Mouse (Mus musculus): Measurements from ENCODE around the gene Dpy30. TPM values are rescaled to one million over a fixed set of nuclear protein-coding genes. Genes with fewer than 3 reads are reported as not detected.

Dpy30 gene
- polyA plus RNA-seq, 1 experiment: 41.8 TPM

GRCm38 (mm10) chr17:74285730-74286129 is 38.0 kb downstream of the Dpy30 start:
- no peak for DNase-seq
- Histone ChIP-seq H3K27me3 (ENCODE audit: control insufficient read depth, insufficient read depth, low read length) (no peaks in the 10 kb centered on the region), H3K4me1 (replicated peaks; ENCODE audit: control insufficient read depth, insufficient read depth, low read length) (peaks cover 5% of the 10 kb centered on the region; the same call in 1 of the 2 replicates), H3K4me3 (ENCODE audit: control insufficient read depth, insufficient read depth, low read length) (no peak overlapping the region), H3K27ac (ENCODE audit: control insufficient read depth, insufficient read depth, low read length) (no peak overlapping the region), H3K36me3 (ENCODE audit: control insufficient read depth, insufficient read depth, low read length) (no peaks in the 10 kb centered on the region)
- TF ChIP-seq CTCF (IDR thresholded peaks at IDR 0.05; ENCODE audit: borderline replicate concordance, control insufficient read depth, extremely low read depth, insufficient read depth, low read length, poor library complexity): no peak
- TF ChIP-seq POLR2A (IDR thresholded peaks at IDR 0.05; ENCODE audit: control insufficient read depth, extremely low read depth, insufficient read depth, low read length, poor library complexity): no peak
- 92% methylated on average over 2 of the region's 2 CpGs for WGBS

- no peak for TF ChIP-seq CTCF (IDR thresholded peaks at IDR 0.05; ENCODE audit: borderline replicate concordance, control insufficient read depth, extremely low read depth, insufficient read depth, low read length, poor library complexity)
- no peak for TF ChIP-seq POLR2A (IDR thresholded peaks at IDR 0.05; ENCODE audit: control insufficient read depth, extremely low read depth, insufficient read depth, low read length, poor library complexity)
- Histone ChIP-seq H3K4me3 (ENCODE audit: control insufficient read depth, insufficient read depth, low read length) (no peak overlapping the region), H3K27ac (ENCODE audit: control insufficient read depth, insufficient read depth, low read length) (no peak overlapping the region), H3K27me3 (ENCODE audit: control insufficient read depth, insufficient read depth, low read length) (no peaks in the 10 kb centered on the region), H3K36me3 (ENCODE audit: control insufficient read depth, insufficient read depth, low read length) (no peaks in the 10 kb centered on the region), H3K4me1 (replicated peaks; ENCODE audit: control insufficient read depth, insufficient read depth, low read length) (0 out of 2 replicates have a peak, but pooled peaks cover 2% of the 10 kb centered on the region)
- no peak for DNase-seq
- WGBS: 96% methylated on average over 2 of the region's 2 CpGs
Observed at GRCm38 (mm10) chr17:74284397-74285115, 39.2 kb downstream of the Dpy30 start.

- H3K4me3 ChIP-seq (ENCODE audit: control insufficient read depth, insufficient read depth, low read length): no peak overlapping the region
- H3K4me1 ChIP-seq (replicated peaks; ENCODE audit: control insufficient read depth, insufficient read depth, low read length): 0 out of 2 replicates have a peak, but pooled peaks cover 2% of the 10 kb centered on the region
- no peaks in the 10 kb centered on the region for H3K36me3 ChIP-seq (ENCODE audit: control insufficient read depth, insufficient read depth, low read length)
- TF ChIP-seq POLR2A (IDR thresholded peaks at IDR 0.05; ENCODE audit: control insufficient read depth, extremely low read depth, insufficient read depth, low read length, poor library complexity) (no peak), CTCF (IDR thresholded peaks at IDR 0.05; ENCODE audit: borderline replicate concordance, control insufficient read depth, extremely low read depth, insufficient read depth, low read length, poor library complexity) (no peak)
- H3K27ac ChIP-seq (ENCODE audit: control insufficient read depth, insufficient read depth, low read length): no peak overlapping the region
- WGBS: 61% methylated on average over 3 of the region's 3 CpGs
- H3K27me3 ChIP-seq (ENCODE audit: control insufficient read depth, insufficient read depth, low read length): no peaks in the 10 kb centered on the region
- no peak for DNase-seq
Observed at GRCm38 (mm10) chr17:74282024-74282423, 41.7 kb downstream of the Dpy30 start.

- no peaks in the 10 kb centered on the region for H3K27me3 ChIP-seq (ENCODE audit: control insufficient read depth, insufficient read depth, low read length)
- H3K4me3 ChIP-seq (ENCODE audit: control insufficient read depth, insufficient read depth, low read length): no peak overlapping the region
- H3K4me1 ChIP-seq (replicated peaks; ENCODE audit: control insufficient read depth, insufficient read depth, low read length): no peaks in the 10 kb centered on the region
- DNase-seq: no peak
- no peak for TF ChIP-seq POLR2A (IDR thresholded peaks at IDR 0.05; ENCODE audit: control insufficient read depth, extremely low read depth, insufficient read depth, low read length, poor library complexity)
- no peak for TF ChIP-seq CTCF (IDR thresholded peaks at IDR 0.05; ENCODE audit: borderline replicate concordance, control insufficient read depth, extremely low read depth, insufficient read depth, low read length, poor library complexity)
- WGBS: 97% methylated on average over 8 of the region's 8 CpGs
- no peaks in the 10 kb centered on the region for H3K36me3 ChIP-seq (ENCODE audit: control insufficient read depth, insufficient read depth, low read length)
- no peak overlapping the region for H3K27ac ChIP-seq (ENCODE audit: control insufficient read depth, insufficient read depth, low read length)
Observed at GRCm38 (mm10) chr17:74278966-74279869, 44.5 kb downstream of the Dpy30 start.

GRCm38 (mm10) chr17:74274471-74274870 is 49.3 kb downstream of the Dpy30 start:
- no peak overlapping the region for H3K27ac ChIP-seq (ENCODE audit: control insufficient read depth, insufficient read depth, low read length)
- no peak overlapping the region for H3K4me3 ChIP-seq (ENCODE audit: control insufficient read depth, insufficient read depth, low read length)
- H3K27me3 ChIP-seq (ENCODE audit: control insufficient read depth, insufficient read depth, low read length): no peaks in the 10 kb centered on the region
- no peaks in the 10 kb centered on the region for H3K4me1 ChIP-seq (replicated peaks; ENCODE audit: control insufficient read depth, insufficient read depth, low read length)
- DNase-seq: no peak
- H3K36me3 ChIP-seq (ENCODE audit: control insufficient read depth, insufficient read depth, low read length): no peaks in the 10 kb centered on the region
- WGBS: 64% methylated on average over 3 of the region's 3 CpGs
- TF ChIP-seq POLR2A (IDR thresholded peaks at IDR 0.05; ENCODE audit: control insufficient read depth, extremely low read depth, insufficient read depth, low read length, poor library complexity) (no peak), CTCF (IDR thresholded peaks at IDR 0.05; ENCODE audit: borderline replicate concordance, control insufficient read depth, extremely low read depth, insufficient read depth, low read length, poor library complexity) (no peak)

GRCm38 (mm10) chr17:74272683-74273205 is 51.0 kb downstream of the Dpy30 start:
- Histone ChIP-seq H3K4me1 (replicated peaks; ENCODE audit: control insufficient read depth, insufficient read depth, low read length) (no peaks in the 10 kb centered on the region), H3K27me3 (ENCODE audit: control insufficient read depth, insufficient read depth, low read length) (no peaks in the 10 kb centered on the region), H3K4me3 (ENCODE audit: control insufficient read depth, insufficient read depth, low read length) (no peak overlapping the region), H3K36me3 (ENCODE audit: control insufficient read depth, insufficient read depth, low read length) (no peaks in the 10 kb centered on the region), H3K27ac (ENCODE audit: control insufficient read depth, insufficient read depth, low read length) (no peak overlapping the region)
- DNase-seq: no peak
- TF ChIP-seq CTCF (IDR thresholded peaks at IDR 0.05; ENCODE audit: borderline replicate concordance, control insufficient read depth, extremely low read depth, insufficient read depth, low read length, poor library complexity): no peak
- no peak for TF ChIP-seq POLR2A (IDR thresholded peaks at IDR 0.05; ENCODE audit: control insufficient read depth, extremely low read depth, insufficient read depth, low read length, poor library complexity)
- WGBS: 95% methylated on average over 16 of the region's 16 CpGs

Measured in thymus, adult 2 months (tissue).